Mouse (Mus musculus): ENCODE results near the gene Litaf. TPM values are rescaled to one million over a fixed set of nuclear protein-coding genes. Genes with fewer than 3 reads are reported as not detected.

Gene Litaf
- total and polyA plus RNA-seq, 2 experiments from 2014 or later, result 20.5 to 22.4 TPM

DNA sequence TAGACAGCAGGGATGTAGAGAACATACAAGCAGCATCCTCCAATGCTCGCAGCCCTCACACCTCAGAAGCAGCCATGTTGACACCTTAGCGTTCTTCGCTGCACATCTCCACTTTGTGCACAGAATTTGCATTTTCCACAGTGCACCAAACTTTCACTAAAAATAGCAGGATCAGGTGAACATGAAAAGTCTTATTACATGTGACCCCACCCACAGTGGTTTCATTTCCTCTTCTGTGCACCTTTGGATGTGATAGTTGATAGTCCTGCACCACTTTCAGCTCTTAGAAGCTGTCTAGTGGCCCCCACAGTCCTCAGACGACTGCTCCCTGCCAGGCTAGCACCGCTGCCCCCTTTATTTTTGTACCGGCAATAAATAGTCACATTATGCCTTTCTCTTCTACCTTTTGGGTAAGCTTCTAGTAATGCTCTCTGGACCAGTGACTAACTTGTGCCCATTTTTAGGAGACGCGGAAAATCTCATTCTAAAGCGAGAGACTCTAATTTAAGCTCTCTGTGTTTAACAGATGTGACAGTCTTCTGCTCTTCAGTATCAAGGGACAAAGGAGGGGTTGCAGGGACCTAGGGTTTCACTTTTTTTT lies 11.7 kb upstream of the Litaf start:
- Histone ChIP-seq H3K4me3 (ENCODE audit: low read depth, low read length) (no peak overlapping the region), H3K9ac (replicated peaks; ENCODE audit: low read length, poor library complexity, severe bottlenecking) (no peak overlapping the region), H3K27ac (ENCODE audit: low read depth, low read length) (no peak overlapping the region), H3K4me2 (ENCODE audit: low read depth, low read length, poor library complexity, severe bottlenecking) (no peak overlapping the region), H3K4me1 (ENCODE audit: insufficient read depth, low read length) (no peaks in the 10 kb centered on the region), H3K27me3 (ENCODE audit: insufficient read depth, low read length) (no peaks in the 10 kb centered on the region), H3K9me3 (ENCODE audit: low read length) (no peaks in the 10 kb centered on the region), H3K36me3 (ENCODE audit: insufficient read depth, low read length) (peaks cover 24% of the 10 kb centered on the region)
- 86% methylated on average over 9 of the region's 9 CpGs for WGBS
- no peak for TF ChIP-seq CTCF (IDR thresholded peaks at IDR 0.05)
- ATAC-seq (ENCODE audit: low FRiP score), result no peak
- DNase-seq (ENCODE audit: low spot score), result no peak

DNA sequence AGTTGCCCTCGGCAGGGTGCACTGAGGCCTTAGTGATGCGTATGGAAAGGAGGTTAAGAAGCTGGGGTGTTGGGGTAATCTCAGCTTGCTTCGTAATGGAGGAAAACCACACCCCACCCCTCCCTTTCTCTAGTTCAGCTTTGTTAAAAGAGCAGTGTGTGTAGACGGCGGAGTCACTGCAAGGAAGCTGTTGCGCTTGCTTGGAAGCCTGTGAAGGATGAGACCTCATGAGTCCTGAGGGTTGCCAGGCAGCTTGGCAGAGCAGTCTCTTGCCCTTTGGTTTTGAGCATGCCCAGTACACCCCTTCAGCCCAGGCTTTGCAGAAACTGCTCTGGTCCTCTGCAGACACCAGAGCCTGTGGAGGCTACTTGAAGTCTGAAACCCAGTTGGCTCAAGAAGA lies 7.1 kb upstream of the Litaf start:
- no peak overlapping the region for H3K4me3 ChIP-seq (ENCODE audit: low read depth, low read length)
- peak; percentile 51 for DNase-seq (ENCODE audit: low spot score)
- H3K27ac ChIP-seq (ENCODE audit: low read depth, low read length), result peak overlapping the region; percentile 57; the same call in 1 of the 2 replicates
- no peak overlapping the region for H3K4me2 ChIP-seq (ENCODE audit: low read depth, low read length, poor library complexity, severe bottlenecking)
- no peak overlapping the region for H3K9ac ChIP-seq (replicated peaks; ENCODE audit: low read length, poor library complexity, severe bottlenecking)
- peaks cover 21% of the 10 kb centered on the region for H3K36me3 ChIP-seq (ENCODE audit: insufficient read depth, low read length)
- no peak for TF ChIP-seq CTCF (IDR thresholded peaks at IDR 0.05)
- H3K9me3 ChIP-seq (ENCODE audit: low read length), result no peaks in the 10 kb centered on the region
- WGBS, result 63% methylated on average over 6 of the region's 6 CpGs
- no peak for ATAC-seq (ENCODE audit: low FRiP score)
- no peaks in the 10 kb centered on the region for H3K27me3 ChIP-seq (ENCODE audit: insufficient read depth, low read length)
- peaks cover 13% of the 10 kb centered on the region for H3K4me1 ChIP-seq (ENCODE audit: insufficient read depth, low read length)

DNA sequence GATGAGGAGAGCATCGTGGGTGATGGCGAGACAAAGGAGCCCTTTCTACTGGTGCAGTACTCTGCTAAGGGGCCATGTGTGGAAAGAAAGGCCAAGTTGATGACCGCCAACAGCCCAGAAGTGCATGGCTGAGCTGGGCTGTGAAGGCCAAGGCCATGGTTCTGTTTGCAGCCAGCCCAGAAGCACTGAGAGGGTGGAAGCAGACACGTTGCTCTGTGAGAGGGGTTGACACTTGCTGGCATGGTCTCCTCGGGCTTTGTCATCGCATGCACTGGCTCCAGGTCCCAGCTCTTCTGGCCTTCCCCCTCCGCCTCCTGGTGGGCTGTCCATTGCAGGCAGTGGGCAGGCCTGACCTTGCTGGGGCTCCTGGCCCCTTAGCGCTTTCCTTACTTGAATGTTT lies 6.5 kb upstream of the Litaf start:
- no peaks in the 10 kb centered on the region for H3K27me3 ChIP-seq (ENCODE audit: insufficient read depth, low read length)
- H3K4me3 ChIP-seq (ENCODE audit: low read depth, low read length), result no peak overlapping the region
- ATAC-seq (ENCODE audit: low FRiP score), result no peak
- peak overlapping the region; percentile 57; the same call in 1 of the 2 replicates for H3K27ac ChIP-seq (ENCODE audit: low read depth, low read length)
- no peaks in the 10 kb centered on the region for H3K9me3 ChIP-seq (ENCODE audit: low read length)
- peaks cover 19% of the 10 kb centered on the region for H3K4me1 ChIP-seq (ENCODE audit: insufficient read depth, low read length)
- H3K4me2 ChIP-seq (ENCODE audit: low read depth, low read length, poor library complexity, severe bottlenecking), result no peak overlapping the region
- DNase-seq (ENCODE audit: low spot score), result peak; percentile 49
- H3K36me3 ChIP-seq (ENCODE audit: insufficient read depth, low read length), result peaks cover 21% of the 10 kb centered on the region
- H3K9ac ChIP-seq (replicated peaks; ENCODE audit: low read length, poor library complexity, severe bottlenecking), result no peak overlapping the region
- 80% methylated on average over 8 of the region's 8 CpGs for WGBS
- TF ChIP-seq CTCF (IDR thresholded peaks at IDR 0.05), result no peak

DNA sequence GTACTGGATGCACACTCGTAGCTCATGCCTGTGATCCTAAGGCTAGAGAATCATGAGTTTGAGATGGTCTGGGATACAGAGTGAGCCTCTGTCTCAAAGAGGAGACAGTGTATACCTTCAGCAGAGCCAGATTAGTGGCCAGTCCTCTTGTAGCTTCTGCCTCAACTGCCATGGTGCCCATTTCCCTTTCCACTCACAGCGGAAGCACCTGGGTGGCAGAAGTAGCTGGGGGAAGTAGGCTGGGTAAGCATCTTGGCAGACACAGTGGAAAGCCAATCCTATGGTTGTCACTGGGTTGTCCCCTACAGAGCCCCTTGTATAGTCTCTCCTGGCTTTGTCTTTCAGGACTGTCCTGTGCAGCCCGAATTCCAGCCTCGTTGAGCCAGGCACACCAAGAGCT lies 5.9 kb upstream of the Litaf start:
- H3K9ac ChIP-seq (replicated peaks; ENCODE audit: low read length, poor library complexity, severe bottlenecking), result no peak overlapping the region
- 87% methylated on average over 4 of the region's 4 CpGs for WGBS
- TF ChIP-seq CTCF (IDR thresholded peaks at IDR 0.05), result no peak
- ATAC-seq (ENCODE audit: low FRiP score), result no peak
- no peaks in the 10 kb centered on the region for H3K27me3 ChIP-seq (ENCODE audit: insufficient read depth, low read length)
- DNase-seq (ENCODE audit: low spot score), result no peak
- no peak overlapping the region for H3K27ac ChIP-seq (ENCODE audit: low read depth, low read length)
- peaks cover 21% of the 10 kb centered on the region for H3K36me3 ChIP-seq (ENCODE audit: insufficient read depth, low read length)
- peaks cover 21% of the 10 kb centered on the region for H3K4me1 ChIP-seq (ENCODE audit: insufficient read depth, low read length)
- no peaks in the 10 kb centered on the region for H3K9me3 ChIP-seq (ENCODE audit: low read length)
- no peak overlapping the region for H3K4me2 ChIP-seq (ENCODE audit: low read depth, low read length, poor library complexity, severe bottlenecking)
- H3K4me3 ChIP-seq (ENCODE audit: low read depth, low read length), result no peak overlapping the region

DNA sequence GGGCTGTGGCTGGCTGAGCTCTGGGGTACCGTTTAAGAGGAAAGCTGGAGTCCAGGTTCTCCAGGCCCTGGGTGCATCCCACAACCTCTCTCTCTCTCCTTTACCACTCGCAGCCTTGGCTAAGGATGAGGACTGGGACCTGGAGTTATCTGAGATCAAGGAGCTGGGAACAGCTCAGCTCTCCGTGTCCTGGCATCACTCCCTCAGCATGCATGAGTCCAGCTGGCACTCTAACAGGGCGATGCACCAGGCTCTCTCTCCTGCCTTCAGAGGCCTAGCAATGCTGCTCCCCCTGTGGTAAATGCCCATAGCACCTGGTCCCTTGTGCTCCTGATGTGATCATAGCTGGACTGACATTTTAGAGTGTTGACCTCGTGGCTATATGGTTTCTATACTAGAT lies 5.2 kb upstream of the Litaf start:
- H3K4me2 ChIP-seq (ENCODE audit: low read depth, low read length, poor library complexity, severe bottlenecking), result no peak overlapping the region
- peaks cover 21% of the 10 kb centered on the region for H3K4me1 ChIP-seq (ENCODE audit: insufficient read depth, low read length)
- H3K36me3 ChIP-seq (ENCODE audit: insufficient read depth, low read length), result peaks cover 21% of the 10 kb centered on the region
- no peak for TF ChIP-seq CTCF (IDR thresholded peaks at IDR 0.05)
- H3K27me3 ChIP-seq (ENCODE audit: insufficient read depth, low read length), result no peaks in the 10 kb centered on the region
- ATAC-seq (ENCODE audit: low FRiP score), result no peak
- no peak overlapping the region for H3K4me3 ChIP-seq (ENCODE audit: low read depth, low read length)
- H3K9me3 ChIP-seq (ENCODE audit: low read length), result no peaks in the 10 kb centered on the region
- 83% methylated on average over 5 of the region's 5 CpGs for WGBS
- peak; percentile 57 for DNase-seq (ENCODE audit: low spot score)
- H3K27ac ChIP-seq (ENCODE audit: low read depth, low read length), result no peak overlapping the region
- no peak overlapping the region for H3K9ac ChIP-seq (replicated peaks; ENCODE audit: low read length, poor library complexity, severe bottlenecking)

DNA sequence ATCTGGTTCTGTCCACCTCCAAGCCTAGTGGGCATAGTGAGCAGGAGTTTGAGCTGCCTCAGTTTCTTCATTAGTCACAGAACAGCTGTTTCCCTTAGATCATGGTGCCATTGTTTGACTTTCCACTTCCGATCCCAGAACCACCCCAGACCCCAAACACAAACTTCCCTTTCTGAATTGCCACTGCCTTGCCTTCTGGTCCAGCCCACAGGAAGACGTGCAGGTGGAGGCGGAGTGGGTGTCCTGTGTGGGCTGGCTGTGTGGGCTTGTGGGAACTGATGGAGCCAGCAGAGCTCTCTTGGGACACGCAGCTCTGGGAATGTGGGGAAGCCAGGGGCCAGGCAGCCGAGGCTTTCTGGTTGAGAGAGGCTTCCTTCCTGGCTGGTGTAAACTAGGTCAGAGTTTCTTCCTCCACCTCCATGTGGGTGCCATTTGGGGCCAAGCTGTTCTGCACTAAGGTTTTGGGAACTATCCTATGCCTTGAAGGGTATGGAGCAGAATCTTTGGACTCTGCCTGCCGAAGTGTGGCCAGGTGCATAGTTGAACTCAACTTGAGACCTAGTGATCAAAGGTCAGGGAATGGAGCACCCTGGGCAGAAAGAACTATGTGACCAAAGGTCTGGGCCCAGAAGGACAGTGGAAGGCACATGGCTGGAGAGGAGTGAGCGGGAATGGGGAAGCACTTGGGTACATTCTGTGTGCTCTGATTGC lies 3.9 kb upstream of the Litaf start:
- no peak overlapping the region for H3K27ac ChIP-seq (ENCODE audit: low read depth, low read length)
- DNase-seq (ENCODE audit: low spot score), result no peak
- H3K9ac ChIP-seq (replicated peaks; ENCODE audit: low read length, poor library complexity, severe bottlenecking), result no peak overlapping the region
- H3K9me3 ChIP-seq (ENCODE audit: low read length), result no peaks in the 10 kb centered on the region
- no peak overlapping the region for H3K4me2 ChIP-seq (ENCODE audit: low read depth, low read length, poor library complexity, severe bottlenecking)
- peaks cover 13% of the 10 kb centered on the region for H3K36me3 ChIP-seq (ENCODE audit: insufficient read depth, low read length)
- no peak overlapping the region for H3K4me3 ChIP-seq (ENCODE audit: low read depth, low read length)
- WGBS, result 79% methylated on average over 7 of the region's 7 CpGs
- H3K27me3 ChIP-seq (ENCODE audit: insufficient read depth, low read length), result no peaks in the 10 kb centered on the region
- no peak for TF ChIP-seq CTCF (IDR thresholded peaks at IDR 0.05)
- H3K4me1 ChIP-seq (ENCODE audit: insufficient read depth, low read length), result peaks cover 24% of the 10 kb centered on the region
- no peak for ATAC-seq (ENCODE audit: low FRiP score)
